Mouse (Mus musculus) liver, embryonic 14 days (tissue): Measurements from ENCODE around the gene Gm10717. TPM values are rescaled to one million over a fixed set of nuclear protein-coding genes. Genes with fewer than 3 reads are reported as not detected.

Experiments used
- polyA plus RNA-seq: library from polyadenylated mRNA; depleted of rRNA; stranded (reverse); fragments of >200 nt; gene quantifications from 2 replicates; pipeline ENCODE4 v1.2.3, GENCODE M21; 2012; rRNA removed

The Gm10717 gene
- polyA plus RNA-seq: not detected in 2 replicates

DNA sequence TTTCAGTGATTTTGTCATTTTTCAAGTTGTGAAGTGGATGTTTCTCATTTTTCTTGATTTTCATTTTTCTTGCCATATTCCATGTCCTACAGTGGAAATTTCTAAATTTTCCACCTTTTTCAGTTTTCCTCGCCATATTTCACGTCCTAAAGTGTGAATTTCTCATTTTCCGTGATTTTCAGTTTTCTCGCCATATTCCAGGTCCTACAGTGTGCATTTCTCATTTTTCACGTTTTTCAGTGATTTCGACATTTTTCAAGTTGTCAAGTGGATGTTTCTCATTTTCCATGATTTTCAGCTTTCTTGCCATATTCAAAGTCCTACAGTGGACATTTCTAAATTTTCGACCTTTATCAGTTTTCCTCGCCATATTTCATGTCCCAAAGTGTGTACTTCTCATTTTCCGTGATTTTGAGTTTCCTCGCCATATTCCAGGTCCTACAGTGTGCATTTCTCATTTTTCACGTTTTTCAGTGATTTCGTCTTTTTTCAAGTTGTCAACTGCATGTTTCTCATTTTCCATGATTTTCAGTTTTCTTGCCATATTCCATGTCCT lies at the start of gene Gm10717:
TSS of gene Gm10717 (plus strand) at position 506 of the 556 bp plus-strand sequence.

DNA sequence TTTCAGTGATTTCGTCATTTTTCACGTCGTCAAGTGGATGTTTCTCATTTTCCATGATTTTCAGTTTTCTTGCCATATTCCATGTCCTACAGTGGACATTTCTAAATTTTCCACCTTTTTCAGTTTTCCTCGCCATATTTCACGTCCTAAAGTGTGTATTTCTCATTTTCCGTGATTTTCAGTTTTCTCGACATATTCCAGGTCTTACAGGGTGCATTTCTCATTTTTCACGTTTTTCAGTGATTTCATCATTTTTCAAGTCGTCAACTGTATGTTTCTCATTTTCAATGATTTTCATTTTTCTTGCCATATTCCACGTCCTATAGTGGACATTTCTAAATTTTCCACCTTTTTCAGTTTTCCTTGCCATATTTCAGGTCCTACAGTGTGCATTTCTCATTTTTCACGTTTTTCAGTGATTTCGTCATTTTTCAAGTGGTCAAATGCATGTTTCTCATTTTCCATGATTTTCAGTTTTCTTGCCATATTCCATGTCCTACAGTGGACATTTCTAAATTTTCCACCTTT lies 24.7 kb upstream of the Gm10717 start, which contains the start of gene Gm10722:
TSS of gene Gm10722 (plus strand) at position 478 of the 528 bp plus-strand sequence.

DNA sequence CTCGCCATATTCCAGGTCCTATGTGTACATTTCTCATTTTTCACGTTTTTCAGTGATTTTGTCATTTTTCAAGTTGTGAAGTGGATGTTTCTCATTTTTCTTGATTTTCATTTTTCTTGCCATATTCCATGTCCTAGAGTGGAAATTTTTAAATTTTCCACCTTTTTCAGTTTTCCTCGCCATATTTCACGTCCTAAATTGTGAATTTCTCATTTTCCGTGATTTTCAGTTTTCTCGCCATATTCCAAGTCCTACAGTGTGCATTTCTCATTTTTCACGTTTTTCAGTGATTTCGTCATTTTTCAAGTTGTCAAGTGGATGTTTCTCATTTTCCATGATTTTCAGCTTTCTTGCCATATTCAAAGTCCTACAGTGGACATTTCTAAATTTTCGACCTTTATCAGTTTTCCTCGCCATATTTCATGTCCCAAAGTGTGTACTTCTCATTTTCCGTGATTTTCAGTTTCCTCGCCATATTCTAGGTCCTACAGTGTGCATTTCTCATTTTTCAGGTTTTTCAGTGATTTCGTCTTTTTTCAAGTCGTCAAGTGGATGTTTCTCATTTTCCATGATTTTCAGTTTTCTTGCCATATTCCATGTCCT lies 22.3 kb upstream of the Gm10717 start, which contains the start of gene Gm11168:
TSS of gene Gm11168 (plus strand) at position 553 of the 603 bp plus-strand sequence.

DNA sequence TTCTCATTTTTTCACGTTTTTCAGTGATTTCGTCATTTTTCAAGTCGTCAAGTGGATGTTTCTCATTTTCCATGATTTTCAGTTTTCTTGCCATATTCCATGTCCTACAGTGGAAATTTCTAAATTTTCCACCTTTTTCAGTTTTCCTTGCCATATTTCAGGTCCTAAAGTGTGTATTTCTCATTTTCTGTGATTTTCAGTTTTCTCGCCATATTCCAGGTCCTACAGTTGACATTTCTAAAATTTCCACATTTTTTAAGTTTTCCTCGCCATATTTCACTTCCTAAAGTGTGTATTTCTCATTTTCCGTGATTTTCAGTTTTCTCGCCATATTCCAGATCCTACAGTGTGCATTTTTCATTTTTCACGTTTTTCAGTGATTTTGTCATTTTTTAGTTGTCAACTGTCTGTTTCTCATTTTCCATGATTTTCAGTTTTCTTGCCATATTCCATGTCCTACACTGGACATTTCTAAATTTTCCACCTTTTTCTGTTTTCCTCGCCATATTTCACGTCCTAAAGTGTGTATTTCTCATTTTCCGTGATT lies 12.4 kb upstream of the Gm10717 start, which contains the start of gene Gm10721:
TSS of gene Gm10721 (plus strand) at position 408 of the 547 bp plus-strand sequence.

DNA sequence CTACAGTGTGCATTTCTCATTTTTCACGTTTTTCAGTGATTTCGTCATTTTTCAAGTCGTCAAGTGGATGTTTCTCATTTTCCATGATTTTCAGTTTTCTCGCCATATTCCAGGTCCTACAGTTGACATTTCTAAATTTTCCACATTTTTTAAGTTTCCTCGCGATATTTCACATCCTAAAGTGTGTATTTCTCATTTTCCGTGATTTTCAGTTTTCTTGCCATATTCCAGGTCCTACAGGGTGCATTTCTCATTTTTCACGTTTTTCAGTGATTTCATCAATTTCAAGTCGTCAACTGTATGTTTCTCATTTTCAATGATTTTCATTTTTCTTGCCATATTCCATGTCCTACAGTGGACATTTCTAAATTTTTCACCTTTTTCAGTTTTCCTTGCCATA lies 9.9 kb upstream of the Gm10717 start, which contains the start of gene Gm10720:
TSS of gene Gm10720 (plus strand) at position 301 of the 400 bp plus-strand sequence.

DNA sequence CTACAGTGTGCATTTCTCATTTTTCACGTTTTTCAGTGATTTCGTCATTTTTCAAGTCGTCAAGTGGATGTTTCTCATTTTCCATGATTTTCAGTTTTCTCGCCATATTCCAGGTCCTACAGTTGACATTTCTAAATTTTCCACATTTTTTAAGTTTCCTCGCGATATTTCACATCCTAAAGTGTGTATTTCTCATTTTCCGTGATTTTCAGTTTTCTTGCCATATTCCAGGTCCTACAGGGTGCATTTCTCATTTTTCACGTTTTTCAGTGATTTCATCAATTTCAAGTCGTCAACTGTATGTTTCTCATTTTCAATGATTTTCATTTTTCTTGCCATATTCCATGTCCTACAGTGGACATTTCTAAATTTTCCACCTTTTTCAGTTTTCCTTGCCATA lies 8.1 kb upstream of the Gm10717 start, which contains the start of gene Gm10719:
TSS of gene Gm10719 (plus strand) at position 301 of the 400 bp plus-strand sequence.

DNA sequence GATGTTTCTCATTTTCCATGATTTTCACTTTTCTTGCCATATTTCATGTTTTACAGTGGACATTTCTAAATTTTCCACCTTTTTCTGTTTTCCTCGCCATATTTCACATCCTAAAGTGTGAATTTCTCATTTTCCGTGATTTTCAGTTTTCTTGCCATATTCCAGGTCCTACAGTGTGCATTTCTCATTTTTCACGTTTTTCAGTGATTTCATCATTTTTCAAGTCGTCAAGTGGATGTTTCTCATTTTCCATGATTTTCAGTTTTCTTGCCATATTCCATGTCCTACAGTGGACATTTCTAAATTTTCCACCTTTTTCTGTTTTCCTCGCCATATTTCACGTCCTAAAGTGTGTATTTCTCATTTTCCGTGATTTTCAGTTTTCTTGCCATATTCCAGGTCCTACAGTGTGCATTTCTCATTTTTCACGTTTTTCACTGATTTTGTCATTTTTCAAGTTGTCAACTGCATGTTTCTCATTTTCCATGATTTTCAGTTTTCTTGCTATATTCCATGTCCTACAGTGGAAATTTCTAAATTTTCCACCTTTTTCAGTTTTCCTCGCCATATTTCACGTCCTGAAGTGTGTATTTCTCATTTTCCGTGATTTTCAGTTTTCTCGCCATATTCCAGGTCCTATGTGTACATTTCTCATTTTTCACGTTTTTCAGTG lies 1.8 kb upstream of the Gm10717 start, which contains the start of gene Gm10718:
TSS of gene Gm10718 (plus strand) at position 236 of the 673 bp plus-strand sequence.

DNA sequence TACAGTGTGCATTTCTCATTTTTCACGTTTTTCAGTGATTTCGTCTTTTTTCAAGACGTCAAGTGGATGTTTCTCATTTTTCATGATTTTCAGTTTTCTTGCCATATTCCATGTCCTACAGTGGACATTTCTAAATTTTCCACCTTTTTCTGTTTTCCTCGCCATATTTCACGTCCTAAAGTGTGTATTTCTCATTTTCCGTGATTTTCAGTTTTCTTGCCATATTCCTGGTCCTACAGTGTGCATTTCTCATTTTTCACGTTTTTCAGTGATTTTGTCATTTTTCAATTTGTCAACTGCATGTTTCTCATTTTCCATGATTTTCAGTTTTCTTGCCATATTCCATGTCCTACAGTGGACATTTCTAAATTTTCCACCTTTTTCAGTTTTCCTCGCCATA lies 9.1 kb downstream of the Gm10717 start, which contains the start of gene Gm17535:
TSS of gene Gm17535 (plus strand) at position 301 of the 400 bp plus-strand sequence.

DNA sequence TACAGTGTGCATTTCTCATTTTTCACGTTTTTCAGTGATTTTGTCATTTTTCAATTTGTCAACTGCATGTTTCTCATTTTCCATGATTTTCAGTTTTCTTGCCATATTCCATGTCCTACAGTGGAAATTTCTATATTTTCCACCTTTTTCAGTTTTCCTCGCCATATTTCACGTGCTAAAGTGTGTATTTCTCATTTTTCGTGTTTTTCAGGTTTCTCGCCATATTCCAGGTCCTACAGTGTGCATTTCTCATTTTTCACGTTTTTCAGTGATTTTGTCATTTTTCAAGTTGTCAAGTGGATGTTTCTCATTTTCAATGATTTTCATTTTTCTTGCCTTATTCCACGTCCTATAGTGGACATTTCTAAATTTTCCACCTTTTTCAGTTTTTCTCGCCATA lies 11.4 kb downstream of the Gm10717 start, which contains the start of gene Gm10715:
TSS of gene Gm10715 (plus strand) at position 301 of the 400 bp plus-strand sequence.

Other genes starting within 250 kb of the Gm10717 start
- not detected in 2 replicates for gene Gm10722, start 24.5 kb upstream of the Gm10717 start, polyA plus RNA-seq
- not detected in 2 replicates for gene Gm11168, start 22.1 kb upstream of the Gm10717 start, polyA plus RNA-seq
- gene Gm10721, start 12.3 kb upstream of the Gm10717 start, polyA plus RNA-seq: not detected in 2 replicates
- gene Gm10720, start 9.8 kb upstream of the Gm10717 start, polyA plus RNA-seq: not detected in 2 replicates
- gene Gm10719, start 8.0 kb upstream of the Gm10717 start, polyA plus RNA-seq: not detected in 2 replicates
- gene Gm10718, start 1.9 kb upstream of the Gm10717 start, polyA plus RNA-seq: not detected in 2 replicates
- gene Gm17535, start 9.2 kb downstream of the Gm10717 start, polyA plus RNA-seq: not detected in 2 replicates
- gene Gm10715, start 11.5 kb downstream of the Gm10717 start, polyA plus RNA-seq: not detected in 2 replicates